Mouse (Mus musculus): ENCODE results near the gene Gm28048. TPM values are rescaled to one million over a fixed set of nuclear protein-coding genes. Genes with fewer than 3 reads are reported as not detected.

Gm28048 gene
- polyA plus RNA-seq, 1 experiment from 2014 or later: 14.6 TPM

- Histone ChIP-seq H3K4me1 (no peaks in the 10 kb centered on the region), H3K4me3 (no peak overlapping the region), H3K27me3 (no peaks in the 10 kb centered on the region), H3K27ac (no peak overlapping the region), H3K4me2 (no peak overlapping the region), H3K9ac (no peak overlapping the region), H3K9me3 (no peaks in the 10 kb centered on the region), H3K36me3 (no peaks in the 10 kb centered on the region)
- ATAC-seq (ENCODE audit: borderline replicate concordance, extremely low read depth, low FRiP score, low TSS enrichment): no peak
- WGBS: 39% methylated on average over 2 of the region's 2 CpGs
These were observed 79.0 kb downstream of the Gm28048 start for GRCm38 (mm10) chr11:22902923-22903322.

GRCm38 (mm10) chr11:22900041-22900440 is 81.8 kb downstream of the Gm28048 start:
- 71% methylated on average over 3 of the region's 3 CpGs for WGBS
- H3K27me3 ChIP-seq: no peaks in the 10 kb centered on the region
- ATAC-seq (ENCODE audit: borderline replicate concordance, extremely low read depth, low FRiP score, low TSS enrichment): no peak

DNA sequence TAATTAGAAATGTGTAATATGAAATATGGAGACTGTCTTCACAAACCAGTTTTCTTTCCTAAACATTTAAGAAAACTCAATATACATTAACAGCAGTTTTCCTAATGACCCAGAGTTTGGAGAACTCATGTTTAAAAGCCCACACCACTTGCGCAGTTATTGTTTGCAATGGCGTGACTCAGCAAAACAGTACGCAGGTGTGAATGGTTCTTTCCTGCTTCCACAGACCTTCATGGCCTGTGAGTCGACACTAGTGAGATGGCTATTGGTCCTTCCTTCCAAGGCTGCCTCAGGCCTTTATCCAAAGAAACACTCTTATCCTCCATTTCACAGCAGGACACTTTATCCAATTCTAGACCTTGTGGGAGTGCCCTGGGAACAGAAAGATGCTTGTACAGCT is 84.2 kb downstream of the Gm28048 start:
- no peaks in the 10 kb centered on the region for H3K9me3 ChIP-seq
- no peaks in the 10 kb centered on the region for H3K4me1 ChIP-seq
- H3K27ac ChIP-seq: no peak overlapping the region
- ATAC-seq (ENCODE audit: borderline replicate concordance, extremely low read depth, low FRiP score, low TSS enrichment): no peak
- H3K9ac ChIP-seq: no peak overlapping the region
- 90% methylated on average over 4 of the region's 4 CpGs for WGBS
- H3K4me2 ChIP-seq: no peak overlapping the region
- H3K27me3 ChIP-seq: no peaks in the 10 kb centered on the region
- H3K4me3 ChIP-seq: no peak overlapping the region
- H3K36me3 ChIP-seq: no peaks in the 10 kb centered on the region

More at GRCm38 (mm10) chr11:22900041-22900440, 81.8 kb downstream of the Gm28048 start:
- Histone ChIP-seq H3K4me3 (no peak overlapping the region), H3K36me3 (no peaks in the 10 kb centered on the region), H3K27ac (no peak overlapping the region), H3K9me3 (no peaks in the 10 kb centered on the region), H3K4me1 (no peaks in the 10 kb centered on the region), H3K4me2 (no peak overlapping the region), H3K9ac (no peak overlapping the region)

GRCm38 (mm10) chr11:22897127-22897526 is 84.8 kb downstream of the Gm28048 start:
- Histone ChIP-seq H3K36me3 (no peaks in the 10 kb centered on the region), H3K9ac (no peak overlapping the region), H3K27me3 (no peaks in the 10 kb centered on the region), H3K4me1 (no peaks in the 10 kb centered on the region), H3K9me3 (no peaks in the 10 kb centered on the region), H3K27ac (no peak overlapping the region), H3K4me2 (no peak overlapping the region), H3K4me3 (no peak overlapping the region)
- WGBS: 78% methylated on average over 4 of the region's 4 CpGs
- ATAC-seq (ENCODE audit: borderline replicate concordance, extremely low read depth, low FRiP score, low TSS enrichment): no peak

DNA sequence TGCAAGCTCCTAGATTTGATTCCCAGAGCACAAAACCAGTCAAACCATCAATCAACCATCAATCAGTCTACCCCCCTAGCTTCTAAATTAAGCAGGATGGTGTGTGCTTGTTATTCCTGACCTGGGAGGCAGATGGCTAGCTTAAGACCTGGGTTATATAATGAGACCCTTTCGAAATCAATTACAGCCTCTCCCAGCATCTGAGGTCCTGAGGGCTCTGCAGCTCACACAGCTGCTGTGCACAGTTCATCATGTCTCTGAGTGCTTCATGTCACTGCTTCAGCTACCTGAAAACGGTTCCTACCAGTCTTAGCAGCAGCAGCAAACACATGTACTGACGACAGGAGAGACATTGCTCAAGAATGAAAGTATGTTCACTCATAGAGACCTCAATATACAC is 88.8 kb downstream of the Gm28048 start:
- H3K36me3 ChIP-seq: no peaks in the 10 kb centered on the region
- no peak overlapping the region for H3K27ac ChIP-seq
- H3K4me1 ChIP-seq: no peaks in the 10 kb centered on the region
- no peak for ATAC-seq (ENCODE audit: borderline replicate concordance, extremely low read depth, low FRiP score, low TSS enrichment)
- no peak overlapping the region for H3K4me3 ChIP-seq
- no peak overlapping the region for H3K9ac ChIP-seq
- H3K27me3 ChIP-seq: no peaks in the 10 kb centered on the region
- no peak overlapping the region for H3K4me2 ChIP-seq
- H3K9me3 ChIP-seq: no peaks in the 10 kb centered on the region
- WGBS: 64% methylated on average over 3 of the region's 3 CpGs

DNA sequence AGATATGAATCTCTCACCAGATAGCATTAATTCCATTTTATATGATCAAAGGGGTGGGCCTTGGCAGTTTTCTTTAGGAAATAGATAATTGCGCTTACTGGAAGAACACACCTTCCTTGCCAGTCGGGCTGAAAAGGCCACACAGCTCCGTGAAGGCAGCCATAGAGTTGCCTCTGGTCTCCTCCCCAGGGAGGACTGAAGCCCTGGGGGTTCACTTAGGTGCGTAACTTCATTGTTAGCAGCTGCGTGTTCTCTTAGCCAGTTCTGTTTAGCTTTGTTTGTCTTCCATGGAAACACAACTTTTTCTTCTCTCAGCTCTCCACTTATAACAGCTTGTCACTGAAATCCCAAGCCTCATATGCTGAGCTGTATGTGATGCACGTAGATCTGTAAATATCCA is 89.4 kb downstream of the Gm28048 start:
- WGBS: 77% methylated on average over 6 of the region's 6 CpGs
- H3K27me3 ChIP-seq: no peaks in the 10 kb centered on the region
- no peaks in the 10 kb centered on the region for H3K36me3 ChIP-seq
- H3K4me2 ChIP-seq: no peak overlapping the region
- H3K4me3 ChIP-seq: no peak overlapping the region
- no peak overlapping the region for H3K9ac ChIP-seq
- H3K4me1 ChIP-seq: no peaks in the 10 kb centered on the region
- ATAC-seq (ENCODE audit: borderline replicate concordance, extremely low read depth, low FRiP score, low TSS enrichment): no peak
- no peak overlapping the region for H3K27ac ChIP-seq
- H3K9me3 ChIP-seq: no peaks in the 10 kb centered on the region

- WGBS: 76% methylated on average over 7 of the region's 7 CpGs
- ATAC-seq (ENCODE audit: borderline replicate concordance, extremely low read depth, low FRiP score, low TSS enrichment): no peak
- H3K9ac ChIP-seq: no peak overlapping the region
- H3K36me3 ChIP-seq: no peaks in the 10 kb centered on the region
- no peaks in the 10 kb centered on the region for H3K27me3 ChIP-seq
- H3K4me1 ChIP-seq: no peaks in the 10 kb centered on the region
- H3K4me3 ChIP-seq: no peak overlapping the region
- no peaks in the 10 kb centered on the region for H3K9me3 ChIP-seq
- no peak overlapping the region for H3K4me2 ChIP-seq
- H3K27ac ChIP-seq: no peak overlapping the region
These were observed 90.0 kb downstream of the Gm28048 start for GRCm38 (mm10) chr11:22891876-22892275.

DNA sequence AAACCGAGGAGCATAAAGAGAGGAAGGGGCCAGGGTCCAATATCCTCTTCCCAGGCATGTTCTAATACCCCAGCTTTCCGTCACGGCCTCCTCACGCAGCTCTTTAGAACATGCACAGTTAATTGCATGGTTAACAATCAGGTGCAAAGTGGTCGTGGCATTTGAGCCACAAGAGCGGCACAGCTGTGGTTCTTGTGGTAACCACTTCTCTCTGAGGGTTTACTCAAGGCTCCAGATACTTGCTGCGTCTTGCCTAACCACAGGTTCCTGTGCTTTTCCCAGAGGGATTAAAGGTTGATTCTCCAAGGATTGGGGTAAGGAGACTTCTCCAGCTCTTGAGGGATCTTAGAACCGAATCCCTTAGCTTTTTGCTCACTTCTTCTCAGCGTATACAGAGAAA is 90.6 kb downstream of the Gm28048 start:
- no peak overlapping the region for H3K4me2 ChIP-seq
- no peak overlapping the region for H3K27ac ChIP-seq
- H3K4me3 ChIP-seq: no peak overlapping the region
- H3K27me3 ChIP-seq: no peaks in the 10 kb centered on the region
- 66% methylated on average over 9 of the region's 9 CpGs for WGBS
- no peaks in the 10 kb centered on the region for H3K36me3 ChIP-seq
- H3K9me3 ChIP-seq: no peaks in the 10 kb centered on the region
- H3K9ac ChIP-seq: no peak overlapping the region
- no peak for ATAC-seq (ENCODE audit: borderline replicate concordance, extremely low read depth, low FRiP score, low TSS enrichment)
- H3K4me1 ChIP-seq: no peaks in the 10 kb centered on the region

- Histone ChIP-seq H3K4me2 (no peak overlapping the region), H3K4me1 (no peaks in the 10 kb centered on the region), H3K9ac (no peak overlapping the region), H3K4me3 (no peak overlapping the region), H3K36me3 (no peaks in the 10 kb centered on the region), H3K27me3 (no peaks in the 10 kb centered on the region), H3K27ac (no peak overlapping the region), H3K9me3 (no peaks in the 10 kb centered on the region)
- 90% methylated on average over 3 of the region's 3 CpGs for WGBS
- no peak for ATAC-seq (ENCODE audit: borderline replicate concordance, extremely low read depth, low FRiP score, low TSS enrichment)
These were observed 92.7 kb downstream of the Gm28048 start for GRCm38 (mm10) chr11:22889224-22889623.

DNA sequence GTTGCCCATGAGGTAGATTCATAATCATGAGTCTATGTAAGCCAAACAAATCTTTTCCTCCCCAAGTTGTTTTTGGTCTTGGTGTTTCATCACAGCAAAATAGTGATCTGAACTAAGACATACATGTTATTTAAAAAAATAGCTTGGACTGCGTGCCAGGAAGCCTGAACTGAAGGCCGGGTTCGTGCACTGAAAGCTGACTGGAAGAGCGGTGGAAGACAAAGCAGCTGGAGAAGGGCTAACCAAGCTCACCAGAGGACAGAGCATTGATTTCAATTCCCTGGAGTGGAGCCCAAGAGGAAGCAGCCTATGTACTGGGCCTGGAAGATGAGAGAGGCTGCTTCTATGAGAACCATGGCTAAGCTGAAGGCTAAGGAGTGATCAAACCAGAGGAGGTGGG is 94.9 kb downstream of the Gm28048 start:
- H3K9ac ChIP-seq: no peak overlapping the region
- 73% methylated on average over 4 of the region's 4 CpGs for WGBS
- no peaks in the 10 kb centered on the region for H3K27me3 ChIP-seq
- no peak for ATAC-seq (ENCODE audit: borderline replicate concordance, extremely low read depth, low FRiP score, low TSS enrichment)
- H3K36me3 ChIP-seq: no peaks in the 10 kb centered on the region
- H3K9me3 ChIP-seq: no peaks in the 10 kb centered on the region
- H3K4me2 ChIP-seq: no peak overlapping the region
- H3K4me3 ChIP-seq: no peak overlapping the region
- H3K27ac ChIP-seq: no peak overlapping the region
- no peaks in the 10 kb centered on the region for H3K4me1 ChIP-seq

GRCm38 (mm10) chr11:22885350-22885749 is 96.5 kb downstream of the Gm28048 start:
- no peaks in the 10 kb centered on the region for H3K4me1 ChIP-seq
- no peaks in the 10 kb centered on the region for H3K9me3 ChIP-seq
- no peak overlapping the region for H3K9ac ChIP-seq
- no peak overlapping the region for H3K27ac ChIP-seq
- no peaks in the 10 kb centered on the region for H3K36me3 ChIP-seq
- no peaks in the 10 kb centered on the region for H3K27me3 ChIP-seq
- no peak for ATAC-seq (ENCODE audit: borderline replicate concordance, extremely low read depth, low FRiP score, low TSS enrichment)
- H3K4me3 ChIP-seq: no peak overlapping the region
- WGBS: 88% methylated on average over 1 of the region's 1 CpGs
- no peak overlapping the region for H3K4me2 ChIP-seq

DNA sequence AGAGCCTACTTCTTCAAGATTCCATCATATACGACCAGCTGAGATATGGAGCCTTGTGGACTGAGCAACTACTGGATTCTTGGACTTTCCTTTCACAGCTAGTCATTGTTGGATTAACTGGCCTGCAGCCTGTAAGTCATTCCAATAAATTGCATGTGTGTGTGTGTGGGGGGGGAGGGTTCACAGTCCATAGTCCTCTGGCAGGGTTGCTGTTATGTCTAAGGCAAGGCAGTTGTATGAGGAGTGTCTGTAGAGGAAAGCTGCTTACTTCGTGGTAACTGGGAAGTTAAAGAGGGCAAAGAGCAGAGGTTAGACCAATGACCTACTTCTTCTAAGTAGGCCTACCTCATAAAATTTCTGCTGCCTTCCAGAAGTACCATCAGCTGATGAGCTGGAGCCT is 98.2 kb downstream of the Gm28048 start:
- Histone ChIP-seq H3K27ac (no peak overlapping the region), H3K4me2 (no peak overlapping the region), H3K9me3 (no peaks in the 10 kb centered on the region), H3K27me3 (no peaks in the 10 kb centered on the region), H3K4me3 (no peak overlapping the region), H3K36me3 (no peaks in the 10 kb centered on the region), H3K4me1 (no peaks in the 10 kb centered on the region), H3K9ac (no peak overlapping the region)
- ATAC-seq (ENCODE audit: borderline replicate concordance, extremely low read depth, low FRiP score, low TSS enrichment): no peak
- 78% methylated on average over 2 of the region's 2 CpGs for WGBS

DNA sequence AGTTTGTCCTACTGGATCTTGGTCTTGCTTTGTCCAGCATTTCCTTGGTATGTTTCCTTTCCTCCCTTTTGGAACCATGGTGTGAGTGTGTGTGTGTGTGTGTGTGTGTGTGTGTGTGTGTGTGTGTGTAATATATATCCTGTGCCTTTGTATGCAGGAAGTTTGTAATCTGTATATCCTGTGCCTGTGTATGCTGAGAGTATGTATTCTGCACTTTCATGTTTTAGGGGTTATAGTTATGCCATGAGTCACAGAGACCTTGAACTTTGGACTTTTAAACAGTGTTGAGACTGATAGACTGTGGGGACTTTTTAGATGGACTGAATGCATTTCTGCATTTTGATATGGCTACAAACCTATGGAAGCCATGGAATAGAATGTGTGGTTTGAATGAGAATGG is 99.0 kb downstream of the Gm28048 start:
- no peak overlapping the region for H3K4me2 ChIP-seq
- no peaks in the 10 kb centered on the region for H3K27me3 ChIP-seq
- no peak for ATAC-seq (ENCODE audit: borderline replicate concordance, extremely low read depth, low FRiP score, low TSS enrichment)
- no peak overlapping the region for H3K4me3 ChIP-seq
- no peaks in the 10 kb centered on the region for H3K9me3 ChIP-seq
- H3K36me3 ChIP-seq: no peaks in the 10 kb centered on the region
- H3K9ac ChIP-seq: no peak overlapping the region
- no peak overlapping the region for H3K27ac ChIP-seq
- H3K4me1 ChIP-seq: no peaks in the 10 kb centered on the region
